ENCODE assay signal across 9 mouse cellular contexts in genomic region chr10:99241829-99242711, GRCm38 (mm10). TPM values are rescaled to one million over a fixed set of nuclear protein-coding genes. Genes with fewer than 3 reads are reported as not detected.
A peak's percentile ranks its signal among the peaks of the same experiment; 100 is the strongest.
DNase-seq lines count a peak whose midpoint lies in the region; ATAC-seq lines count a peak whose summit lies in the region.
"Had no signal": no experiment of that assay in that cellular context is flagged by ENCODE, and none has a peak within 500 bp of the region (broad histone marks: within the 10 kb centered on the region; RNA-seq: fewer than 3 reads in every experiment).

No protein-coding gene starts in this region.

- 49% methylated on average over 16 of the region's 16 CpGs for WGBS in heart, embryonic 13.5 days
- WGBS in embryonic facial prominence, embryonic 14.5 days: 66% methylated on average over 16 of the region's 16 CpGs
- WGBS in limb, embryonic 13.5 days: 54% methylated on average over 16 of the region's 16 CpGs
- WGBS in midbrain, embryonic 16.5 days: 83% methylated on average over 16 of the region's 16 CpGs
- WGBS in midbrain, embryonic 14.5 days: 88% methylated on average over 16 of the region's 16 CpGs

- no peaks in the 10 kb centered on the region for H3K27me3 ChIP-seq in heart, embryonic 13.5 days (replicated peaks)
- H3K27me3 ChIP-seq in embryonic facial prominence, embryonic 14.5 days (replicated peaks; ENCODE audit: control insufficient read depth, insufficient read depth, low read length): no peaks in the 10 kb centered on the region
- no peaks in the 10 kb centered on the region for H3K27me3 ChIP-seq in limb, embryonic 13.5 days
- no peaks in the 10 kb centered on the region for H3K27me3 ChIP-seq in midbrain, embryonic 16.5 days (ENCODE audit: control insufficient read depth, insufficient read depth, low read depth, low read length)
- H3K27me3 ChIP-seq in midbrain, embryonic 14.5 days (ENCODE audit: control insufficient read depth, insufficient read depth, low read length): no peaks in the 10 kb centered on the region
- H3K27me3 ChIP-seq: midbrain, embryonic 12.5 days had no signal

- no peaks in the 10 kb centered on the region for H3K36me3 ChIP-seq in heart, embryonic 13.5 days
- no peaks in the 10 kb centered on the region for H3K36me3 ChIP-seq in embryonic facial prominence, embryonic 14.5 days (ENCODE audit: control insufficient read depth, insufficient read depth, low read length)
- H3K36me3 ChIP-seq in limb, embryonic 13.5 days: no peaks in the 10 kb centered on the region
- no peaks in the 10 kb centered on the region for H3K36me3 ChIP-seq in midbrain, embryonic 16.5 days (ENCODE audit: control insufficient read depth, insufficient read depth, low read length)
- H3K36me3 ChIP-seq in midbrain, embryonic 14.5 days (ENCODE audit: control insufficient read depth, insufficient read depth, low read length): no peaks in the 10 kb centered on the region
- H3K36me3 ChIP-seq: midbrain, embryonic 12.5 days had no signal

- DNase-seq in heart, postnatal 25 days (ENCODE audit: low spot score): no peak
- peak; percentile 61 to 75 for DNase-seq in CD8-positive naive resting alpha-beta T cell, adult 2 months (ENCODE audit: low read depth in 2 of 2, low spot score in 2 of 2)
- DNase-seq in embryonic facial prominence, embryonic 14.5 days (ENCODE audit: low spot score): peak; percentile 52
- DNase-seq in right cerebral cortex, postnatal 25 days: peak; percentile 73
- DNase-seq in midbrain, embryonic 14.5 days: no peak

- H3K9ac ChIP-seq in heart, embryonic 13.5 days: no peak overlapping the region
- H3K9ac ChIP-seq in embryonic facial prominence, embryonic 14.5 days (ENCODE audit: low read depth, low read length): no peak overlapping the region
- H3K9ac ChIP-seq in limb, embryonic 13.5 days: no peak overlapping the region
- H3K9ac ChIP-seq in midbrain, embryonic 16.5 days (ENCODE audit: low read depth, low read length): no peak overlapping the region
- no peak overlapping the region for H3K9ac ChIP-seq in midbrain, embryonic 14.5 days (replicated peaks; ENCODE audit: low read length)
- H3K9ac ChIP-seq: midbrain, embryonic 12.5 days had no signal

- H3K4me2 ChIP-seq in heart, embryonic 13.5 days: peak overlapping the region; percentile 19; the same call in 1 of the 2 replicates
- no peak overlapping the region for H3K4me2 ChIP-seq in embryonic facial prominence, embryonic 14.5 days (ENCODE audit: low read depth, low read length)
- peak overlapping the region; percentile 4; the same call in 1 of the 2 replicates for H3K4me2 ChIP-seq in limb, embryonic 13.5 days (replicated peaks)
- H3K4me2 ChIP-seq in midbrain, embryonic 16.5 days (ENCODE audit: low read length): no peak overlapping the region
- H3K4me2 ChIP-seq in midbrain, embryonic 14.5 days (ENCODE audit: low read length): no peak overlapping the region
- H3K4me2 ChIP-seq: midbrain, embryonic 12.5 days had no signal

- no peak overlapping the region for H3K4me3 ChIP-seq in heart, embryonic 13.5 days
- H3K4me3 ChIP-seq in embryonic facial prominence, embryonic 14.5 days (ENCODE audit: low read depth, low read length): no peak overlapping the region
- no peak overlapping the region for H3K4me3 ChIP-seq in limb, embryonic 13.5 days
- H3K4me3 ChIP-seq in midbrain, embryonic 16.5 days (ENCODE audit: low read depth, low read length): no peak overlapping the region
- H3K4me3 ChIP-seq in midbrain, embryonic 14.5 days (replicated peaks; ENCODE audit: low read depth, low read length): no peak overlapping the region
- H3K4me3 ChIP-seq: midbrain, embryonic 12.5 days had no signal

- H3K9me3 ChIP-seq in heart, embryonic 13.5 days: no peaks in the 10 kb centered on the region
- no peaks in the 10 kb centered on the region for H3K9me3 ChIP-seq in embryonic facial prominence, embryonic 14.5 days (ENCODE audit: control insufficient read depth, low read length)
- no peaks in the 10 kb centered on the region for H3K9me3 ChIP-seq in limb, embryonic 13.5 days
- no peaks in the 10 kb centered on the region for H3K9me3 ChIP-seq in midbrain, embryonic 16.5 days (replicated peaks; ENCODE audit: control insufficient read depth, low read length, poor library complexity, severe bottlenecking)
- H3K9me3 ChIP-seq in midbrain, embryonic 14.5 days (ENCODE audit: control insufficient read depth, low read length): no peaks in the 10 kb centered on the region
- H3K9me3 ChIP-seq: midbrain, embryonic 12.5 days had no signal

- peak overlapping the region; percentile 8 for H3K27ac ChIP-seq in heart, embryonic 13.5 days (replicated peaks)
- H3K27ac ChIP-seq in embryonic facial prominence, embryonic 14.5 days (replicated peaks; ENCODE audit: low read depth, low read length): peak overlapping the region; percentile 1; the same call in 1 of the 2 replicates
- peak overlapping the region; percentile 44; the same call in 1 of the 2 replicates for H3K27ac ChIP-seq in limb, embryonic 13.5 days
- H3K27ac ChIP-seq in midbrain, embryonic 16.5 days (ENCODE audit: low read length): no peak overlapping the region
- H3K27ac ChIP-seq in midbrain, embryonic 14.5 days (replicated peaks; ENCODE audit: low read depth, low read length): no peak overlapping the region
- H3K27ac ChIP-seq: midbrain, embryonic 12.5 days had no signal

- peaks cover 18% of the 10 kb centered on the region for H3K4me1 ChIP-seq in heart, embryonic 13.5 days
- H3K4me1 ChIP-seq in embryonic facial prominence, embryonic 14.5 days (ENCODE audit: control insufficient read depth, insufficient read depth, low read length): peaks cover 25% of the 10 kb centered on the region
- H3K4me1 ChIP-seq in limb, embryonic 13.5 days: peaks cover 53% of the 10 kb centered on the region
- no peaks in the 10 kb centered on the region for H3K4me1 ChIP-seq in midbrain, embryonic 16.5 days (ENCODE audit: control insufficient read depth, insufficient read depth, low read length)
- no peaks in the 10 kb centered on the region for H3K4me1 ChIP-seq in midbrain, embryonic 14.5 days (ENCODE audit: control insufficient read depth, insufficient read depth, low read length)
- H3K4me1 ChIP-seq: midbrain, embryonic 12.5 days had no signal

- no peak for ATAC-seq in heart, embryonic 13.5 days (ENCODE audit: extremely low read depth, insufficient number of reproducible peaks, low FRiP score, low TSS enrichment)
- peak; percentile 53; the same call in 1 of the 2 replicates for ATAC-seq in embryonic facial prominence, embryonic 14.5 days (ENCODE audit: low read depth)
- ATAC-seq in limb, embryonic 13.5 days (ENCODE audit: low FRiP score, low read depth): 0 out of 2 replicates have a peak, but pooled peaks have one; percentile 14
- no peak for ATAC-seq in midbrain, embryonic 16.5 days
- no peak for ATAC-seq in midbrain, embryonic 14.5 days (ENCODE audit: low FRiP score, low TSS enrichment)

- intact Hi-C loops in heart, postnatal 25 days (cut with DNase I): no loop called here

RNA-seq across cellular contexts. Expression of gene Dusp6, which starts 21.0 kb away (rescaled TPM):
- 39.4 and 40.6 TPM in 2 replicates for polyA plus RNA-seq in heart, embryonic 13.5 days (2015; fragmentation: Nextera tagmentation; extraction: Ambion mirVana)
- 10 to 100 TPM; 18.5 to 19.5 TPM for total RNA-seq in heart, postnatal 25 days (2021)
- polyA plus RNA-seq in embryonic facial prominence, embryonic 14.5 days (2014; fragmentation: Nextera tagmentation; extraction: Ambion mirVana): 65.2 and 79.7 TPM in 2 replicates
- polyA plus RNA-seq in limb, embryonic 13.5 days (2015; fragmentation: Nextera tagmentation; extraction: Ambion mirVana): 64.3 and 72.1 TPM in 2 replicates
- polyA plus RNA-seq in midbrain, embryonic 16.5 days (2015; fragmentation: Nextera tagmentation; extraction: Ambion mirVana): 28.7 and 32.9 TPM in 2 replicates
- polyA plus RNA-seq in midbrain, embryonic 14.5 days (2014; fragmentation: Nextera tagmentation; extraction: Ambion mirVana): 20.7 and 25.4 TPM in 2 replicates

Comparison
In these comparisons a context has a peak if more than half of its experiments do, and no peak if none do; other contexts are left out.
1. ATAC-seq: peak in embryonic facial prominence, embryonic 14.5 days (single experiment) and limb, embryonic 13.5 days (single experiment); none in heart, embryonic 13.5 days (single experiment), midbrain, embryonic 16.5 days (single experiment) and midbrain, embryonic 14.5 days (single experiment).
2. H3K27ac ChIP-seq: peak in heart, embryonic 13.5 days (single experiment), embryonic facial prominence, embryonic 14.5 days (single experiment) and limb, embryonic 13.5 days (single experiment); none in midbrain, embryonic 16.5 days (single experiment) and midbrain, embryonic 14.5 days (single experiment).
3. H3K4me2 ChIP-seq: peak in heart, embryonic 13.5 days (single experiment) and limb, embryonic 13.5 days (single experiment); none in embryonic facial prominence, embryonic 14.5 days (single experiment), midbrain, embryonic 16.5 days (single experiment) and midbrain, embryonic 14.5 days (single experiment).
4. DNase-seq: peak in CD8-positive naive resting alpha-beta T cell, adult 2 months (2 of 2), embryonic facial prominence, embryonic 14.5 days (single experiment) and right cerebral cortex, postnatal 25 days (single experiment); none in heart, postnatal 25 days (single experiment) and midbrain, embryonic 14.5 days (single experiment).